Mouse (Mus musculus) urinary bladder, postnatal 10 days (tissue): ENCODE data around the gene Smg6.

Experiments
- DNase-seq: peaks from one replicate; pipeline ENCODE4 v3.0.0; 2022; ENCODE audit warnings: low spot score

Smg6 gene

DNA sequence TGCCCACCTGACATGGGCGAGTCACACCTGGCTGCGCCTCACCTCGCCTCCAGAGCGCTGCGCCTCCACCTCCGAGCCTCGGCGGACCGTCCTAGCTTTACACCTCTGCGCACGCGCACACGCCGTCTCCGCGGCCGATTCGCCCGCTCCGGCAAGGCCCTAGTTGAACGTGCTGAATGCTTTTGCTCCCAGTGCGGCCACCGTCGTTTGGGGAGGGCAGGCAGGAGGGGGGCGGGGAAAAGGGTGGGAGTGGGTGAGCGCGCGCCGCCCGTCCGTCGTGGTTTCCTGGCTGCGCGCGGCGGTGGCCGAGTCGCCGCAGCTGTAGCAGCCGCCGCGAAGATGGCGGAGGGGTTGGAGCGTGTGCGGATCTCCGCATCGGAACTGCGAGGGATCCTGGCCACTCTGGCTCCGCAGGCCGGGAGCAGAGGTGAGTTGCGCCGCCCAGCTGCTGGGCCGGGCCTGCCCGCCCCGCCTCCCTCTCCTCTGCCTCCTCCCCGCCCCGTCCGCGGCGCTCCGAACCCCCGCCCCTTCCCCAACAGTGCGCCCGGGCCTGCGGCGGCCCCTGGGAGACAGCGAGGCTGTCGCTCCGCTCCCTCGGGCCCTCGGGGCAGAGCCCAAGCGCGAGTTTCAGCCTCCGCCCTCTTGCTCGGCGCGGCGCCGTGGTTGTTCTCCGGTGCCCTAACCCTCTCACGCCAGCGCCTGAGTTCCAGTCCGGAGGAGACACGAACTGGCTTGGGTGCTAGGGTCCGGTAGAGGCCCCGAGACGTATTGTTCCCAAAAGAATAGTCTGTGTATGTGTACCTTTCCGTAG lies at the start of gene Smg6, which contains the start of gene Srr:
Gene Smg6 (plus strand): TSS at position 247 of the 811 bp plus-strand sequence.
Gene Srr (minus strand): TSS at position 372 of the 811 bp plus-strand sequence.
- peak; percentile 83 for DNase-seq

DNA sequence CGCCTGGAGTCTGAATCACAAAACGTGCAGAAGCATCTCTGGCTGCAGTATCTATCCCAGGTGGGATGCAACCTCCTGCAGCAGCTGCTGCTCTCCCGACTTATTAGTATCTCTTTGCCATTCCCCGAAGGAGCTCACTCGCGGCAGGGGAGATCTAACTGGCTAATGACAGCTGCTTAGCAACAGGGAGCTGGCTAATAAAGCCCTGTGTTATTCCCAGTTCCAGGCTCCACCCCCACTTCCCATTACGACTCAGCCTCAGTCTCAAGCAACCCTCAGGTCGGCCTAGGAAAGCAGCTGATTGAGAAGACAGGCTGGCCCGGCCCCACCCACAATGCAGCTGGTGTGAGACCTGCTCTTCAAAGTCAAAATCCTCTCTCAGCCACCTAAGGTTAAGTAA lies 48.8 kb upstream of the Smg6 start:
- no peak for DNase-seq

DNA sequence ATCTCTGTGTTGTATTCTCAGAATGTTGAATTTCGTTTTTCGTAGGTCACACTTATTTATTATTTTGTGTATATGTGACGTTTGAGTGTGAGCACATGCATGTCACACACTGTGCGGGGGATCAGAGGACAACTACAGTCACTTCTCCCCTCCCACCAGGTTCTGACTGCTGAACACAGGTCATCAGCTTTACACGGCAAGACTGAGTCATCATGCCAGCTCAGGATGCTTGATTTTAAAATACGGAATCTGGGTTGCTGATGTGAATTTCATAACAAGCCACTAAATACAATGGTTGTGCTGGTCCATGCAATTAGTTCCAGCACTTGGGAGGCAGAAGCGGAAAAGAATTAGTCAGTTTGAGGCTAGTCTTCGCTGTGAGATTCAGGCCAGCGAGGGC lies 44.6 kb upstream of the Smg6 start:
- DNase-seq, result no peak

DNA sequence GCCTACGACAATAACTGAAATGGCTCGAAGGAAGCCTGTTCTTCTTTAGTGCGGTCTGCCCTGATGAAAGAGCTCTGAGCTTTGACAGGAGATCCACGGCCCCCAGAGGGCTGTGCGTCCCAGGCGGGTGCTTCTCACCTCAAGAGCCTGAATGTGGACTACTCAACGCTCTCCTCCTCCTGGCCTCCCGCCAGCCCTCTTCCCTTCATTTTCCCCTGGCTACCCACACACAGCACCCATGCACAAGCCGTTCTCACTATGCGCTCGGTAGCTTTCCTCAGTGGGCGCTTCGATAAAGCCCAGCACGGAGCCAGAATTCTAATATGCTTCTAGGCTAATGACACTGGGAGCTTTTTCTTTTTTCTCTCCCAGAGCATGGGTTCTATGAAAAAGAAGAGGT lies 43.6 kb upstream of the Smg6 start:
- DNase-seq, result no peak

DNA sequence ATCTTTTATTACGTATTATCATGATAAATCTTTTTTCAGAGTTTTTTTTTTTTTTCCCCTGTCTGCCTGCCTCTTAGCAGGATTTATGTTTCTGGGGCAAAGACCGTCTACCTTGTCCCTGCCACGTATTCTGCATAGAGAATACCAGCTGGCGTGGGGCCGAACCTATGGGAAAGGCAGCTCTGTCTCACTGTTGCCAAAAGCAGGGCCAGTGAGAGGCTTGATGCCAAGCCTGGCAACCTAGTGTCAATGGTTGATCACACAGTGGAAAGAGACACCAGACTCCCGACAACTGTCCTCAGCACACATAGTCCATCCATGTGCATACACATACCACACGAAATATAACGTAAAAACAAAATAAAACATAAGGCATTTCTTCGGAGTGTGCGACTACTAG lies 42.5 kb upstream of the Smg6 start:
- DNase-seq, result no peak

DNA sequence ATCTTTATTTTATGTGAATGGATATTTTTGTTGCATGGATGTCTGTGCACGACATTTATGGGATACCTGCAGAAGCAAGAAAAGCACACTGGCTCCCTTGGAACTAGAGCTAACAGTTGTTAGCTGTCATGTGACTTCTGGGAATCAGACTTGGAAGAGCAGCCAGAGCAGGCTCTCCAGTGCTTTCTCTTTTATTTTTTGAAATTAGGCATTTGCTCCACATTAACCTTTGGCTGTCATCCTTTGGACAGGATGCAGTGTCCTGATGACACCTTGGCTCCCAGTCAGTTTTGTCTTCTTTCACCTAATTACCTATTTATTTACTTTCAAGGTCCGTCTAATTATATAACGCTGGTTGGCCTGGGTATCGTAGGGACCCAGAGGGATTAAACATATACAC lies 31.0 kb upstream of the Smg6 start:
- DNase-seq, result no peak

DNA sequence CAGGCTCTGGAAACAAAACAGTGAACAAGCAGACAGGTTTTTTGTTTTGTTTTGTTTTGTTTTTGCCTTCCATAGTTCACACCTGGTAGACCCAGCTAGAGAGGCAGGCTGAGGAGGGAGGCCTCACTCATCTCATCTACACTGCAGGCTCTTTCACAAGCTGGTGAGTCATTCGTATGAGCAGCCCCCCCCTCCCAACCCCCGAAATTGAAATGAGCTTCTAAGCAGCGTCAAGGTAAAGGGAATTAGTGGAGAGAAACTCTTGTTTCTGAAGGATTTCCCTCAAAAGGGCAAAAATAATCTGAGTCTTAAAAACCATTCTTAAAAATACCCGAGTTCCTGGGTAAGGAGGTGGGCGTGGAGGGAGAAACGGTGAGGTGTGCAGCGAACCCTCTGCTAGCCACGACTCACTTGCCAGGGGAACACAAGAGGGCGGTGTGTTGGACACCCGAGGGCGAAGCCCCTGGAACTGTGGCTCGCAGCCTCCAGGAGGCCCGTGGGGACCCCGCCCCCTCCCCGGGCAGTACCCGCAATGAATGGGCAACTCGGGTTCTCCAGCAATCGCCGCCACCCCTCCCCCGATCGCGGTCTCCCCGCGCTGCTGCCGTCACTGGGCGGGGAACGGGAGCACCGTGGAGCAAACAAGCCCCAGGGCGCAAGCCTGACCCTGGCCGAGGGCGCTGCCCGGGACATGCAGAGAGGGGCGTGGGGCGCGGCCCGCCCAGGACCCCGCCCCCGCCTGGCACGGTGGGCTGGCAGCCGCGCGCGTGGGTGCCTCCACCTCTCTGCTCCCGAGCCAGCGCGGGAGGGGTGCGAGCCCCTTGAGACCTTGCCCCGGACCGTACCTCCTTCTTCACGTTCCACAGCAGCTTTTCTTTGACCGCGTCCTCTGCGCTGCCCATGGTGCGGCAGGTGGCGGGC lies 29.4 kb upstream of the Smg6 start:
- DNase-seq, result peak; percentile 15

DNA sequence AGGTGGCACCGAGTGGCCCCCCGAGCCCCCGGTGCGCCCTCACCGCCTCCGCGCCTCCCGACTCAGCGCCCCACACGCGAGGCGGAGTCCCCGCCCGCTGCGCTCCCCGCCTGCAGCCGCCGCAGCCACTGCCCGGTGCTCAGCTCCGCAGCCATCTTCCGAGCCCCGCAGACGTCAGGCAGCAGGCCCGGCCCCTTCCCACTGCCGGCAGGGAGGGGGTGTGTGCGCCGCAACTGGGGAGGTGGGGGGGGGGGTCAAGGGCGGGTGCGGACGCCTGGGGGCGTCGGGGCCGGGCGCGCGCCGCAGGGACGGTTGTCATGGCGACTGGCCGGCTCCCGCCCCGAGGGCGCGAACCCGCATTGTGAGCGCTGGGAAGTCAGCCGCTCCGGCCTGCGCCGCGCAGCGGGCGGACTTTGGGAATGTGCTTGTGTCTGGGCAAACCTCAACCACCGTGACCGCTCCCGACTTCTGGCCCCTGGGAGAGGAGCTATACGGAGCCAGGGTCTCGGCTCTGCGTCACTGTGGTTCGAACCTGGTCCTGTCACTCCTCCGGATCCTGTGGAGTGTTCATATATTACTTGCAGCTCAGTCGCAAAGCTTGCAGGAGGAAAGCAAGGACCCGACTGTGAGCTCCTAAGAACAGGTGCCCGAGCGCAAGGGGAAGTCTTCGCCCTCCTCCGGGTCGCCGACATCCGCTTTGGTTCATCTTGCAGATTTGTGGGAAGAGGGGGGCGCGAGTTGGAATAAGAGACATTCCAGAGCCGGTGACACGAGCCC lies 28.5 kb upstream of the Smg6 start, which contains the start of gene Sgsm2:
Gene Sgsm2 (minus strand): TSS at position 160 of the 777 bp plus-strand sequence.
- no peak for DNase-seq

DNA sequence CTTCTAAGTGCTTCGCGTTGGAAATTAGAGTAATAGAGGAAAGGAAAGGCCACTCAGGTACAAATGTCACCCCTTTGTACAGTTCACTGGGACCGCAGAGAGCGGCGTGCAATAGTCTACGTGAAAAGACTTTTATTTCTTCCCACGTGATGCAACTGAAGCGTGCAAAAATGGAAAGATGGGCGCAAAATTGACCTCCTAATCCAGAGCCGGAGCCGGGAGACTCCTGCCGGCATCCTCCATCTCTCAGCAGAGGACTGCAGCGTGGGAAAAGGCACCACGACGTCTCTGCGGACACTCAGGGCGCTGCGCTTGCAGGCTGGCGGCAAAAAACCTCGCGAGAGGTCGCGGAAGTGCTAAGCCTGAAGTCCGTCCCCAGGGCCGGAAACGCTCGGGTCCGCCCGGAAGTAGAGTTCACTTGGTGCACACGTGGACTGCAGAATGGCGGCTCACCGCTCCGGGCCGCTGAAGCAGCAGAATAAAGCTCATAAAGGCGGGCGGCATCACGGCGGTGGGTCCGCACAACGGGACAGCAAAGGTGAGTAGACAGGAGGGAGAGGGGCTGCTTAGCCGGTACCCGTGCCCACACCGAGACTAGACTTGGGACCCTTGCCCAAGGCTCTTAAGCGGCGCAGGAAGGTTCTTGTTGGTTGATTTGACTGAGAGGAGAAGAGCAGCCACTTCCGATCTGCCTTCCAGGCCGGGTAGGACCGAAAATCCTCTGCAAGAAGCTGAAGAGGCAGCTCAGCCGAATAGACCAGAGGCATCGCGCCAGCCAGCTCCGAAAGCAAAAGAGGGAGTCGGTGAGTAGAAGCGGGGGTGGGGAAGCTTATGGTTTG lies 27.7 kb upstream of the Smg6 start, which contains the start of gene Tsr1:
Gene Tsr1 (plus strand): TSS at position 394 of the 839 bp plus-strand sequence.
- DNase-seq, result peak; percentile 79

DNA sequence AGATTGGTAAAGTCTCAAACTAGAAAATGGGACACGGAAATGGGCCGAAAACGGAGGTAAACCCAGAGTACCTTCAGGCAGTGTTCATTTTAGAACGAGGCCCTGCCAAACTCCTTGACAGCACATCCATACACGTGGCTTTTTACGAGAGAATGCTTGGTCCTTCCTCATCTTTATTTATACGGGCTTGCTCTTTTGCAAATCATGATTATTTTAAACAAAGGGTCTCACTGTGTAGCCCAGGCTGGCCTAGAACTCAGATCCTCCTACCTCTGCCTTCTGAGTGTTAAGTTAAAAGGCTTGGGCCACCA lies 27.2 kb upstream of the Smg6 start:
- DNase-seq, result no peak

DNA sequence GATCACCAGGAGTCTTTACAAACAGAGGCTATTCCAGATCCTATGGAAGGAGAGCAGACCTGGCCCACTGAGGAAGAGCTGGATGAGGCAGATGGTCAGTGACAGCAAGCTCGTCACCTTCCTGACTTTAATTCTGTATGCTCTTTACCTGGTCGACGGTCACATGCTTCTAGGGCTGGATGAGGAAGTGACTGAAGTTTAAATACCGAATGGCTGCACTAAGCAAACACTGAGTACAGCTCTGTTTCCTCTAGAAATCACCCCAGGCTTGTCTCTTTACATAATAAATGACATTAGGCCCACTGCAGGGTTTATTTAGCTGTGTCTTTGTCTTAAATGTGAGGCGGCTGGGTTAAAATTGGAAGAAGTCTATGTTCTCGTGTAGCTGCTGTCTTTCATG lies 24.1 kb upstream of the Smg6 start:
- no peak for DNase-seq

DNA sequence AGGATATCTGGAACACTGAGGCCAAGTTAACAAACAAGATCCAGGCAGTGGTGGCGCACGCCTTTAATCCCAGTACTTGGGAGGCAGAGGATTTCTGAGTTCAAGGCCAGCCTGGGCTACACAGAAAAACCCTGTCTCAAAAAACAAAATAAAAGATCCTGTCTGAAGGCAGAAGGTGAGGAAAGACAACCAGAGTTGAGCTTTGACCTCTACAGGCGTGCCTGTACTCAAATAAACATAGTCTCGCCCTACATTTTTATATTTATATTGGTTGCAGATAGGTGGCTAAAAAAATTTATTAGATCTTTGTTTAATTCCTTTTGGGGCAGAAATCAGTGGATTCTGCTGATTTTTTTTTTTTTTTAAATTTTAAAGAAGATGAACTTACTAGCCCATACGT lies 23.2 kb upstream of the Smg6 start:
- no peak for DNase-seq

DNA sequence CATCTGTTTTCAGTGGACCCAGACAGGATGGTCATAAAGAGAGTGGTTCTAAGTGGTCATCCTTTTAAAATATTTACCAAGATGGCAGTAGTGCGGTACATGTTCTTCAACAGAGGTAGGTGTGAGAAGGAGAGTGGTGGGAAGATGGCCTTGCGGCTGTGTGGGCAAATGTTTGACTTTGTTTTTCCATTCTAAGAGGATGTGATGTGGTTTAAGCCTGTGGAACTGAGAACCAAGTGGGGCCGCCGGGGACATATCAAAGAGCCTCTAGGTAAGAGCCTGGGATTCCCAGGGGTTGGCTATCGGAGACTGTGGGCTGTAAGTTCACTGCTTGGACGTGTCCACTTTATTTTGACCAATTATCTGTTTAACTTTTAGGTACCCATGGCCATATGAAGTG lies 17.8 kb upstream of the Smg6 start:
- no peak for DNase-seq

DNA sequence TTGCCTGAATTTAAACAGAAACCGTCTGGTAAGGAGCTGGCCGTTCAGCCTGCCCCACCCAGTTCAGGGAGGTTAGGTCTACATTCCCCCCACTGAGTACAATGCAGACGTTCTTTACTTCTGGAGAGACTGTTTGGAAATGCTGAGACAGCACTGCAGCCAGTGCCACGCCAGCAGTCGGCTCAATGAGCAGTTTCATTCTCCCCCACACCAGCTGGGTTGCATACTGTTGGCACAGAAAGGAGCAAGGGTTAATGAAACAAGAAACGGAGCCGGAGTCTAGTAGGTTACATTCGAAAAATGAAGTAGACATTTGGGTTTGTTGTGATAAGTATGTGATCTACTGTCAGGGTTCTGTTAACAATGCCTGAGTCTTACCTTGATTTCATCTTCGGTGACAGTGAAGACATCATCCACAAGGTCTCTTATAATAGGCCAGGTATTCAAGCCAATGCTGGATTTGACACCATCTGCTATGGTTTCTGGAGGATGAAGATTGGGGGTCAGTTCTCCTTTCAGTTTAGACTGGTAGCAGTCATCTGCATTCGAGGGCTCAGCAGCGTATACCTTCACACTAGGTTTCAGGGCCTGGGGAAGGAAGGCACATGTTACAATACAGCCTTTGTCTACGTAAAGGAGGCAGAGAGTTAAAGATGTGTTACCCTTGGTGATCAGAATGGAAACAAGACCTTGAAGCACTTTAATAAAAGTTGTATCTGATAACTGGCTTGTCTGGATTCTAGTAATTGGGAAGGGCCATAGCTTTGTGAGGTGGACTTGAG lies 16.8 kb upstream of the Smg6 start:
- no peak for DNase-seq

DNA sequence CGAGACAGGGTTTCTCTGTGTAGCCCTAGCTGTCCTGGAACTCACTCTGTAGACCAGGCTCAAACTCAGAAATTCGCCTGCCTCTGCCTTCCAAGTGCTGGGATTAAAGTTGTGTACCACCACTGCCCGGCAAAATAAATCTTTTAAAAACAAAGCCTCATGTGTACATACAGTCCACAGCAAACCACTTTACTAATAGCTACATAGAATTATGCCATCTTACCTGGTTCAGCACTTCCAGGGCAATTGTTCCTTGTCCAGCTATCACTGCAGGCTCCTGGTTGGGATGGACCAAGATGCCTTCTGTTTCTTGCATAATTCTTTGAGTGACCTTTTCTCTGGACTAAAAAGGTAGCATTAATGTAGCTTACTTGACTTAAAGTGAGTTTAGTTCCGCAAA lies 15.6 kb upstream of the Smg6 start:
- DNase-seq, result no peak

DNA sequence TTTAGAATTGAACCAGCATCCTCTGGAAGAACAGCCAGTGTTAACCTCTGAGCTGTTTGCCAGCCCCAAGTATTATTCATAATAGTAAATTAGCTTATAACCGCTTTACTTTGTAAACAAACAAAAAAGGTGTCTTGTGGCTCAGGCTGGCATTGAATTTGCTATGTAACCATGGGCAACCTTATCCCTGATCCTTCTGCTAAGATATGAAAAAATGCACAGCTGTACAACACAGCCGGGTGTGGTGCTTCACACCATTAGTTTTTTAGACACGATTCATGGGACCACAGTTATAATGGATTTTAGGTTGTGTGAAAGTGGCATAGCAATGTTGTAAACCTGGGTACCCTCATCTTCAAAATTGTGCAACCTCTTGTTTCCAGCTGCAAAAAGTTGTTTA lies 13.1 kb upstream of the Smg6 start:
- no peak for DNase-seq

DNA sequence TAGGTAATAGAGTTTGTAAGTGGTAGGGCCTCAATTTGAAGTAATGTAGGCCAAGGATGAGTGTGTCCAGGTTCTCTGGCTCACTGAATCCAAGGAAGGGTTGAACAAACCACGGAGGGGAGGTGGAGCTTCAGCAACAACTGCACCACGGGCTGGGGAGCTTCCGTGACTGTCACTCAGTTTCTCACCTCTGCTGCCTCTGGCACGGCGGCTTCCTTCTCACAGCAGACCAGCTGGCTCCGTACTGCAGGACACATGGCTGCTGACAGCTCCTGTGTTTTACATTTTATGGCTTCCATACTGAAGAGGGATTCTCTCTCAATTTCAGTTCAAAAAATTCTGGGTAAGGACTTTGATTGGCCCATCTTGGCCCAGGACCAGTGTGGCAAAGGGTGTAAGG lies 6.4 kb upstream of the Smg6 start:
- DNase-seq, result no peak

DNA sequence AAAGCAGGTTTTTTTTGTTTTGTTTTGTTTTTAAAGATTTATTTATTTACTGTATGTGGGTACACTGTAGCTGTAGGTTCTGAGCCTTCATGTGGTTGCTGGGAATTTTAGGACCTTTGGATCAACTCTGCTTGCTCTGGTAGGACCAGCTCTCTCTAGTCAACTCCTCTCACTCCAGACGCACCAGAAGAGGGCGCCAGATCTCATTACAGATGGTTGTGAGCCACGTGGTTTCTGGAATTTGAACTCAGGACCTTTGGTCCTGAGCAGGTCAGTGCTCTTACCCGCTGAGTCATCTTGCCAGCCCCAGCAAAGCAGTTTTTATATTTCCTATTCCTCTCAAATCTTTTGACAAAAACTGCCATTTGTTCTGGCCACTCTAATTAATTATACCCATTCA lies 1.5 kb upstream of the Smg6 start:
- no peak for DNase-seq

DNA sequence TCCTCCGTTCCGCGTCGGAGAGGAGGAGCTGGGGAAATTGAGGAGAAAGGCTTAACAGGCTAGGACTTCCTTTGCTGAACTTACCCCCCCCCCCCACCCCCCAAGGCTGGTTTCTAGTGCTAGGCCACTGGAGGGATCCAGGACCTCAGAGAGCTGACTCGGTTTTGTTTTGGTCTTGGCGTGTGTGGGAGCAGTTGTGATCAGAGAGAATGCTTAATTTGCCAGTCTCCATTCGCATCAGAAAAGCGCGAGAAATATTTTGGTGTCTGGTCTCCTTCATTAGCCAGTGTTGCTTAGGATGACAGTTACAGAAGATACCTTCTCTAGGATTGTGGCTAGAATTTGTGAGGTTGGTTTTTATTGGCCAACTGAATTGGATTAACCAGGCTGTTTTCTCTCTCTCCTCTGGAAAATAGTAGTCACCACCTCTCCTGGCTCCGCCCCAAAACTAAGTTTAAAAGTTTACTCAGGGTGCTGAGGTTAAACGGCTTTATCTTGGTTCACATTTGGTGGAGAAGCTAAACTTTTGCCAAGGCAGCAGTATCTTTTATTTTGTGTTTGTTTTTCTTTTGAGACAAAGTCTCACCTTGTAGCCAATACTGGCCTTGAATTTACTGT lies 874 bp downstream of the Smg6 start:
- no peak for DNase-seq

DNA sequence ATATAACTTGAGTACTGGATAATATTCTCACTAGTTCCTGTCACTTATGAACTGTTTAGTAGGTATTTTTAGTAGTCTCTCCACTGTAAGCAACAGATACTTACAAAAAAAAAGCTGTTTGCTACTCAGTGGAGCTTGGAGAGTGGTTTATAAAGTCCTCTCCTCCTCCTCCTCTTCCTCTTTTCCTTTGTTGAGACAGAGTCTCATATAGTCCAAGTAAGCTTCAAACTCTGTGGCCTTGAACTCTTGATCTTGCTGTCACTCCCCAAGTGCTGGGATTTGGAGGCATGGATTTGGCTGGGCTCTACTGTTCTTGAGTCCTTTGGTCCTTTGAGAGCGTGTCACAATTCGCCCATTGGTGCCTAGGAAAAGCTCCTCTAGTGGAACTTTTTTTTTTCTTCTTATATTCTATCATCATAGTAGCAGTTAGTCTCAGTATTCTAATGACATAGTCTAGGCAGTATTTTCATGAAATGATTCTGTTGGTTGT lies 1.7 kb downstream of the Smg6 start:
- DNase-seq, result no peak
